Mouse (Mus musculus): ENCODE measurements around the gene Pla2g1b. TPM values are rescaled to one million over a fixed set of nuclear protein-coding genes. Genes with fewer than 3 reads are reported as not detected.

Pla2g1b gene
- total RNA-seq, 2 experiments from 2014 or later: not detected

- peak in 1 of 2 experiments; percentile 40 for DNase-seq (ENCODE audit: low spot score in 2 of 2)
These were observed 54.3 kb downstream of the Pla2g1b start for GRCm38 (mm10) chr5:115520325-115520869.

GRCm38 (mm10) chr5:115521553-115522461 is 55.7 kb downstream of the Pla2g1b start:
- DNase-seq (ENCODE audit: low spot score in 2 of 2): no peak

- DNase-seq (ENCODE audit: low spot score in 2 of 2): no peak
These were observed 56.5 kb downstream of the Pla2g1b start for GRCm38 (mm10) chr5:115522531-115522930.

GRCm38 (mm10) chr5:115522981-115523499 is 57.0 kb downstream of the Pla2g1b start:
- no peak for DNase-seq (ENCODE audit: low spot score in 2 of 2)

GRCm38 (mm10) chr5:115523971-115524370 is 57.9 kb downstream of the Pla2g1b start:
- no peak for DNase-seq (ENCODE audit: low spot score in 2 of 2)

Other genes starting within 250 kb of the Pla2g1b start
- 10 to 100 TPM; 71.6 to 84.6 TPM for gene Pop5, start 230.4 kb upstream of the Pla2g1b start, total RNA-seq (2021)
- gene Rnf10, start 193.4 kb upstream of the Pla2g1b start, total RNA-seq (2021): 100 to 1,000 TPM; 224 to 268 TPM
- 10 to 100 TPM; 58.6 to 75.8 TPM for gene Coq5, start 186.6 kb upstream of the Pla2g1b start, total RNA-seq (2021)
- 100 to 1,000 TPM; 268 to 338 TPM for gene Dynll1, start 165.3 kb upstream of the Pla2g1b start, total RNA-seq (2021)
- 10 to 100 TPM; 67.0 to 70.1 TPM for gene Srsf9, start 139.1 kb upstream of the Pla2g1b start, total RNA-seq (2021)
- gene Gatc, start 125.1 kb upstream of the Pla2g1b start, total RNA-seq (2021): 10 to 100 TPM; 18.3 to 22.5 TPM
- 10 to 100 TPM; 29.5 to 48.1 TPM for gene Triap1, start 125.0 kb upstream of the Pla2g1b start, total RNA-seq (2021)
- 1,000 to 10,000 TPM; 1,252 to 1,785 TPM for gene Cox6a1, start 117.3 kb upstream of the Pla2g1b start, total RNA-seq (2021)
- 10 to 100 TPM; 12.4 to 20.8 TPM for gene Msi1, start 36.7 kb upstream of the Pla2g1b start, total RNA-seq (2021)
- 10 to 100 TPM; 18.1 to 21.2 TPM for gene Sirt4, start 18.5 kb downstream of the Pla2g1b start, total RNA-seq (2021)
- gene Pxn, start 40.4 kb downstream of the Pla2g1b start, total RNA-seq (2021): 10 to 100 TPM; 34.1 to 42.2 TPM
- 100 to 1,000 TPM; 706 to 758 TPM for gene Rplp0, start 93.2 kb downstream of the Pla2g1b start, total RNA-seq (2021)
- 10 to 100 TPM; 51.7 to 59.0 TPM for gene Gcn1l1, start 99.0 kb downstream of the Pla2g1b start, total RNA-seq (2021)
- gene Rab35, start 165.6 kb downstream of the Pla2g1b start, total RNA-seq (2021): 10 to 100 TPM; 60.6 to 64.4 TPM

All from adrenal gland, adult 18-20 months (tissue).